Mouse (Mus musculus) small intestine, adult 2 months (tissue): ENCODE measurements around the gene Tbc1d9.

Experiments
- CTCF ChIP-seq: fragments of 200-500 bp; IDR thresholded peaks from 2 replicates; pipeline ENCODE4 v1.5.1; 2012; ENCODE audit warnings: low read depth, mild to moderate bottlenecking, control low read depth, inconsistent platforms, low read length, moderate library complexity, mixed read lengths; ENCODE audit not compliant: insufficient replicate concordance, insufficient read length; ENCODE audit errors: extremely low read depth
- POLR2A ChIP-seq: fragments of 200-500 bp; IDR thresholded peaks from 2 replicates; pipeline ENCODE4 v1.6.1; 2012; ENCODE audit warnings: low read depth, mild to moderate bottlenecking, control low read depth, inconsistent platforms, low read length, moderate library complexity

GRCm38 (mm10) chr8:83175680-83176079 lies 10.5 kb downstream of the Tbc1d9 start:
- TF ChIP-seq CTCF (no peak), POLR2A (no peak)
